Mouse (Mus musculus) liver, embryonic 11.5 days (tissue): ENCODE measurements around the gene Gpatch3. TPM values are rescaled to one million over a fixed set of nuclear protein-coding genes. Genes with fewer than 3 reads are reported as not detected.
A peak's percentile ranks its signal among the peaks of the same experiment; 100 is the strongest.

Experiments
- ATAC-seq: fragments of 200-750 bp; cut with Nextera tagmentation; replicated peaks from 2 replicates; pipeline ENCODE4 v1.8.0; 2017; ENCODE audit warnings: moderate number of reproducible peaks, mild to moderate bottlenecking, moderate TSS enrichment, moderate library complexity; ENCODE audit not compliant: low FRiP score
- DNase-seq: peaks from one replicate; pipeline ENCODE4 v3.0.0-alpha.2; 2017; ENCODE audit warnings: low spot score
- H3K27ac ChIP-seq: fragments of 300-500 bp; sonication (generic); 2 replicates; pipeline ENCODE4 v1.5.1; 2014; ENCODE audit warnings: mild to moderate bottlenecking, low read depth, low read length, control low read depth
- H3K27me3 ChIP-seq: fragments of 300-500 bp; sonication (generic); replicated peaks from 2 replicates; pipeline ENCODE4 v1.6.1; 2014; ENCODE audit warnings: low read length, mixed read lengths; ENCODE audit not compliant: control insufficient read depth, insufficient read depth
- H3K36me3 ChIP-seq: fragments of 300-500 bp; sonication (generic); 2 replicates; pipeline ENCODE4 v1.6.1; 2014; ENCODE audit warnings: mild to moderate bottlenecking, low read length, moderate library complexity, mixed read lengths; ENCODE audit not compliant: control insufficient read depth, insufficient read depth
- H3K4me1 ChIP-seq: fragments of 300-500 bp; sonication (generic); replicated peaks from 2 replicates; pipeline ENCODE4 v1.6.1; 2014; ENCODE audit warnings: low read length, mixed read lengths; ENCODE audit not compliant: control insufficient read depth, insufficient read depth
- H3K4me2 ChIP-seq: fragments of 300-500 bp; sonication (generic); 2 replicates; pipeline ENCODE4 v1.6.1; 2014; ENCODE audit warnings: mild to moderate bottlenecking, control low read depth, moderate library complexity
- H3K4me3 ChIP-seq: fragments of 300-500 bp; sonication (generic); 2 replicates; pipeline ENCODE4 v1.5.1; 2014; ENCODE audit warnings: low read depth, low read length, control low read depth
- H3K9ac ChIP-seq: fragments of 300-500 bp; sonication (generic); 2 replicates; pipeline ENCODE4 v1.6.1; 2014; ENCODE audit warnings: low read depth, low read length, control low read depth
- H3K9me3 ChIP-seq: fragments of 300-500 bp; sonication (generic); 2 replicates; pipeline ENCODE4 v1.6.1; 2016; ENCODE audit warnings: low read length, inconsistent platforms, mixed read lengths; ENCODE audit not compliant: control insufficient read depth
- WGBS: fragments of 180-500 bp; shearing (Covaris S2); extraction: QIAGEN DNeasy Blood & Tissue Kit; methylation state at CpG from one replicate; pipeline ENCODE4 v1.1.7; 2014; 5-methylcytosine and 5-hydroxymethylcytosine counted together
- polyA plus RNA-seq: library from polyadenylated mRNA; unstranded; fragments of >200 nt; fragmentation: Nextera tagmentation; extraction: Ambion mirVana; gene quantifications from 2 replicates; pipeline ENCODE4 v1.2.1, GENCODE M21; 2014

The Gpatch3 gene
- polyA plus RNA-seq, 1 experiment from 2014 or later = 8.7 TPM

- H3K36me3 ChIP-seq = peaks cover 13% of the 10 kb centered on the region
- peak overlapping the region; percentile 81 for H3K9ac ChIP-seq
- ATAC-seq = peak; percentile 37
- WGBS = under 1% methylated on average over 41 of the region's 41 CpGs
- H3K9me3 ChIP-seq = no peaks in the 10 kb centered on the region
- H3K4me3 ChIP-seq = peak overlapping the region; percentile 85
- H3K27me3 ChIP-seq = no peaks in the 10 kb centered on the region
- H3K4me1 ChIP-seq = peaks cover 2% of the 10 kb centered on the region; the same call in 1 of the 2 replicates
- H3K4me2 ChIP-seq = peak overlapping the region; percentile 76
- H3K27ac ChIP-seq = no peak overlapping the region
- DNase-seq = no peak
These were observed 278 bp downstream of the Gpatch3 start for GRCm38 (mm10) chr4:133574843-133575202.

- H3K36me3 ChIP-seq = peaks cover 17% of the 10 kb centered on the region
- no peak for ATAC-seq
These were observed 3.4 kb downstream of the Gpatch3 start for GRCm38 (mm10) chr4:133577983-133578382.

GRCm38 (mm10) chr4:133583690-133584058 is 9.1 kb downstream of the Gpatch3 start:
- H3K27me3 ChIP-seq = no peaks in the 10 kb centered on the region
- peaks cover 9% of the 10 kb centered on the region; the same call in 1 of the 2 replicates for H3K4me1 ChIP-seq
- WGBS = 50% methylated on average over 6 of the region's 6 CpGs
- peak overlapping the region; percentile 85 for H3K9ac ChIP-seq
- H3K4me3 ChIP-seq = peak overlapping the region; percentile 90
- H3K4me2 ChIP-seq = peak overlapping the region; percentile 91
- no peaks in the 10 kb centered on the region for H3K9me3 ChIP-seq
- ATAC-seq (peak; percentile 43), DNase-seq (no peak)
- H3K27ac ChIP-seq = peak overlapping the region; percentile 80
- H3K36me3 ChIP-seq = peaks cover 30% of the 10 kb centered on the region

More at GRCm38 (mm10) chr4:133577983-133578382, 3.4 kb downstream of the Gpatch3 start:
- no peak overlapping the region for H3K9ac ChIP-seq
- H3K27ac ChIP-seq = no peak overlapping the region
- H3K4me3 ChIP-seq = no peak overlapping the region
- 82% methylated on average over 12 of the region's 12 CpGs for WGBS
- H3K9me3 ChIP-seq = no peaks in the 10 kb centered on the region
- peaks cover 2% of the 10 kb centered on the region; the same call in 1 of the 2 replicates for H3K4me1 ChIP-seq
- no peak for DNase-seq
- H3K4me2 ChIP-seq = no peak overlapping the region
- no peaks in the 10 kb centered on the region for H3K27me3 ChIP-seq

- Histone ChIP-seq H3K9ac (peak within 1 kb of the TSS; percentile 85), H3K4me3 (peak within 1 kb of the TSS; percentile 90), H3K4me1 (peaks cover 9% of the 10 kb centered on the region; the same call in 1 of the 2 replicates), H3K36me3 (peaks cover 26% of the 10 kb centered on the region), H3K9me3 (no peaks in the 10 kb centered on the region), H3K4me2 (peak within 1 kb of the TSS; percentile 91), H3K27me3 (no peaks in the 10 kb centered on the region), H3K27ac (peak within 1 kb of the TSS; percentile 80)
- WGBS = under 1% methylated on average over 65 of the region's 65 CpGs
- ATAC-seq (peak; percentile 89), DNase-seq (peak; percentile 84)
These were observed 9.8 kb downstream of the Gpatch3 start, which contains the start of gene Gpn2 for GRCm38 (mm10) chr4:133584059-133584951. Gene Gpn2, plus strand, starts transcription at chr4:133584362.

DNA sequence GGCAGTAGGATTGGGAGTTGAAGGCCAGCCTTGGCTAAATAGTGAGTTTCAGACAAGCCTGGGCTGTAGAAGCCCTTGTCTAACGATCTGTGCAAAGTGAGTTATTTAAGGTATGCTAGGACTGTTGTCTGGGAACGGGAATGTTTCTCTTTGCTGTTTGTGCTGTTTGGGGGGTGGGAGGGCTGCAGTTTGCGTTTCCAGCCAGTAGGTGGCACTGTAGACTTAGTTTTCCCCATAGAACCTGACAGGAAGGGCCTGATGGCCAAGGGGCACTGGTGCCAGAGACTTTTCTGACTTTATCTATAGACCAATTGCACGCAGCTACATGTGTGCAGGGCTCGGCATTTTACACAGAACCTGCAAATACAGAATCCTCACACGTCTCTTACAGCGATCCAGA is 18.0 kb downstream of the Gpatch3 start:
- no peak overlapping the region for H3K4me3 ChIP-seq
- H3K4me2 ChIP-seq = no peak overlapping the region
- 0 out of 2 replicates have a peak, but pooled peaks cover 2% of the 10 kb centered on the region for H3K4me1 ChIP-seq
- ATAC-seq (no peak), DNase-seq (peak; percentile 79)
- 30% methylated on average over 7 of the region's 7 CpGs for WGBS
- H3K27ac ChIP-seq = no peak overlapping the region
- H3K36me3 ChIP-seq = peaks cover 15% of the 10 kb centered on the region; the same call in 1 of the 2 replicates
- no peaks in the 10 kb centered on the region for H3K27me3 ChIP-seq
- H3K9ac ChIP-seq = no peak overlapping the region
- H3K9me3 ChIP-seq = no peaks in the 10 kb centered on the region

GRCm38 (mm10) chr4:133595538-133595937 is 21.0 kb downstream of the Gpatch3 start:
- no peaks in the 10 kb centered on the region for H3K9me3 ChIP-seq
- no peak overlapping the region for H3K27ac ChIP-seq
- 48% methylated on average over 7 of the region's 7 CpGs for WGBS
- H3K9ac ChIP-seq = no peak overlapping the region
- peaks cover 19% of the 10 kb centered on the region for H3K4me1 ChIP-seq
- H3K4me2 ChIP-seq = no peak overlapping the region
- H3K27me3 ChIP-seq = peaks cover 23% of the 10 kb centered on the region
- DNase-seq = no peak
- no peaks in the 10 kb centered on the region; the same call in 1 of the 2 replicates for H3K36me3 ChIP-seq
- no peak for ATAC-seq
- no peak overlapping the region for H3K4me3 ChIP-seq

DNA sequence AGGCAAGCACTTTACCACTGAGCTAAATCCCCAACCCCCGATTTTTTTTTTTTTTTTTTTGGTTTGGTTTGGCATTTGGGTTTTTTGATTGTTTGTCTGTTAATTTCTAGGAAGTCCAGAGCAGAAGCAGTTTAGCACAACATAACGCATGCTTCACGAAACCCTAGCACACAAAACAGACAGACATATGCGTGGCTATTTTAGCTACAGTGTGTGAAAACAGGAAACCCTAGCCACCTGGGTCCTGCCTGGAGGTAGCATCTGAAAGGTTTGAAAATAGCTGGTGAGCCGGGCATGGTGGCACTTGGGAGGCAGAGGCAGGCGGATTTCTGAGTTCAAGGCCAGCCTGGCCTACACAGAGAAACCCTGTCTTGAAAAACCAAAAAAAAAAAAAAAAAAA is 21.5 kb downstream of the Gpatch3 start:
- no peak overlapping the region for H3K27ac ChIP-seq
- WGBS = 73% methylated on average over 6 of the region's 6 CpGs
- no peak for DNase-seq
- H3K4me2 ChIP-seq = no peak overlapping the region
- H3K4me3 ChIP-seq = no peak overlapping the region
- peaks cover 19% of the 10 kb centered on the region for H3K4me1 ChIP-seq
- H3K9ac ChIP-seq = no peak overlapping the region
- no peaks in the 10 kb centered on the region; the same call in 1 of the 2 replicates for H3K36me3 ChIP-seq
- H3K9me3 ChIP-seq = no peaks in the 10 kb centered on the region
- peaks cover 24% of the 10 kb centered on the region for H3K27me3 ChIP-seq
- ATAC-seq = no peak

- 36% methylated on average over 4 of the region's 4 CpGs for WGBS
- peak overlapping the region; percentile 95 for H3K4me2 ChIP-seq
- peaks cover 27% of the 10 kb centered on the region for H3K4me1 ChIP-seq
- no peak overlapping the region for H3K27ac ChIP-seq
- H3K36me3 ChIP-seq = no peaks in the 10 kb centered on the region
- no peaks in the 10 kb centered on the region for H3K9me3 ChIP-seq
- peak overlapping the region; percentile 58; the same call in 1 of the 2 replicates for H3K4me3 ChIP-seq
- peaks cover 39% of the 10 kb centered on the region for H3K27me3 ChIP-seq
- no peak overlapping the region for H3K9ac ChIP-seq
- ATAC-seq (no peak), DNase-seq (no peak)
These were observed 24.1 kb downstream of the Gpatch3 start for GRCm38 (mm10) chr4:133598616-133599015.
